Mouse (Mus musculus) urinary bladder, adult 18-20 months (tissue): ENCODE measurements around the gene BC055324.

Source experiments
- DNase-seq, 2 experiments: peaks; one replicate each; pipeline ENCODE4 v3.0.0; 2022; ENCODE audit warnings: low spot score in 2 of 2, mixed read lengths in 2 of 2

BC055324 gene

DNA sequence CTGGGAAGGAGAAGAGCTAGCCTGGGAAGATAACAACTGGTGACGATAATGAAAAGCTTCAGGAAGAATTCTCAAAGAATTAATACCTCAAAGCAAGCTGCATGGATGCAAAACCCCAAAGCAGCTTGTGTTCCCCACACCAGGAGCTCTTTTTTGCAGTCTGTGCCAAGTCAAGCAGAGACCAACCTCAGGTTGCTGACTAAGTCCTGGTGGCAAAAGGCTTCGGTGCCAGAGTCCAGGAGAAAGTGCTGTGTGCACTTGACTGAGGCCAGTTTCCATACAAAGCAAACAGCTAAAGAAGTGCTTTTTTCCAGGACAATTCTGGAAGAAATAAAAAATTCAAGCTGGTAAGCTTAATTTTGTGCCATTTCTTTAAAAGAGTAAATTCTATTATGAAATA is 41.2 kb downstream of the BC055324 start:
- no peak for DNase-seq

DNA sequence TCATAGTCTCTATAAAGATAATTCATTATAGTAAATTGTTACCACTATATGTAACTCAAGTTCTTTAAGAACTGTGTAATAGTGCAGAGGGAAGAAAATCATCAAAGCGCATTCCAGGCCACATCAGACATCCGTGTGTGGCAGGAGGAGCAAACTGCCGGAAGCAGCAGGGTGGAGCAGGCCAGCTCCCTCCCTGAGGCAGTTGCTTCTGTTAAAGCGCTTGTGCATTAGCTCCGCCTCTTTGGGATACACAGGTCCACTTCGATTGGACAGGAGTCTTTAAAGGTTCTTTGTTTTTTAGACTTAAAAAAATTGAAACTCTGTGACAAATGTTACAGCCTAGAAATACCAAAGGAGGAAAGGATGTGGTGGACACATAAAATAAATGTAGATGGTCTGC is 52.5 kb downstream of the BC055324 start:
- no peak for DNase-seq

DNA sequence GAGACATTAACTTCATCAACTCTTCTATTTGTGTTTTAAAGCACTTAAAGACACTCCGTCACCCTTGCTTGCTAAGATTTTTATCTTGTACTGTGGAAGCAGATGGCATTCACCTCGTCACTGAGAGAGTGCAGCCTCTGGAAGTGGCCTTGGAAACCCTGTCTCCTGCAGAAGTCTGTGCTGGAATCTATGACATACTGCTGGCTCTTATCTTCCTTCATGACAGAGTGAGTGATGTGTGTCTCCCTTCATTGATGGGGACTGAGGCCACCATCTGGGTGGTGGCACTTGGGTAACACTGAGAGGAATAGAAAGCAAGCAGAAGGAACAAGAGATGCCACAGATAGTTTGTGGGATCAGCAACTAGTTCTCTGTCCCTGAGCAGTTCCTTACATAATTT is 60.0 kb downstream of the BC055324 start:
- DNase-seq: no peak

DNA sequence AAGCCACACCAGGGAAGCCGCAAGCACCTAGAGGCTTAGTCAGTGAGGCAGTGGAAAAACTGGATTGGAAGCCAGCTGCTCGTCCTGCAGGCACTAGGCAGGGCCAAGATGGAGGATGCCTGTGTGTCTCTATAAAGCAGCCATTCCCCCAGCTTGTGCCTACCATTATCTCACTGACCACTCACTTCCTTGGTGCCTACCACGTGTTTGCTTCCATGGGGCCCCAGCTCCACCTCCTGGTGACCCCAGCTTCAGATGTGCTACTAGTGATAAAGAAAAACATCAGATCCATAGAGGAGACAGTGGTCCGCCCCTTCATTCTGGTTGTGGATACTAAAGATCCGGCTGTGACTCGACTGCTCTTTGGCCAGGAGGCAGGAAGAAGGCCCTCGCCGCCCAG is 62.8 kb downstream of the BC055324 start:
- DNase-seq: no peak

DNA sequence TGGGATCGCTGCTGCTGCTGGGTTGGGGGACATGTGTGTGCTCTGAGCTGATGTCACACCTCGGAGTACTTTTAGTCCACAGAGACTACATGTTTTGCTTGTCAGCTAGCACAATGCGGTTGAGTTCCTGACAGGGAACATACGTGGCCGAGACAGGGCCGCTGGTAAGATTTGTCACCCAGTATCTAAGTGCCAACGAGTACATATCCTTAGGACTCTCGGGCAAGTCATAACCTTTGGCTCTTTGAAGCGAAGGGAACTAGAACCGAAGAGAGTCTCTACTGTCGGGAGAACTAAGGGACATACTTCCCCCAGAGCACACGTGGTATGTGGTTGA is 64.2 kb downstream of the BC055324 start:
- no peak for DNase-seq

DNA sequence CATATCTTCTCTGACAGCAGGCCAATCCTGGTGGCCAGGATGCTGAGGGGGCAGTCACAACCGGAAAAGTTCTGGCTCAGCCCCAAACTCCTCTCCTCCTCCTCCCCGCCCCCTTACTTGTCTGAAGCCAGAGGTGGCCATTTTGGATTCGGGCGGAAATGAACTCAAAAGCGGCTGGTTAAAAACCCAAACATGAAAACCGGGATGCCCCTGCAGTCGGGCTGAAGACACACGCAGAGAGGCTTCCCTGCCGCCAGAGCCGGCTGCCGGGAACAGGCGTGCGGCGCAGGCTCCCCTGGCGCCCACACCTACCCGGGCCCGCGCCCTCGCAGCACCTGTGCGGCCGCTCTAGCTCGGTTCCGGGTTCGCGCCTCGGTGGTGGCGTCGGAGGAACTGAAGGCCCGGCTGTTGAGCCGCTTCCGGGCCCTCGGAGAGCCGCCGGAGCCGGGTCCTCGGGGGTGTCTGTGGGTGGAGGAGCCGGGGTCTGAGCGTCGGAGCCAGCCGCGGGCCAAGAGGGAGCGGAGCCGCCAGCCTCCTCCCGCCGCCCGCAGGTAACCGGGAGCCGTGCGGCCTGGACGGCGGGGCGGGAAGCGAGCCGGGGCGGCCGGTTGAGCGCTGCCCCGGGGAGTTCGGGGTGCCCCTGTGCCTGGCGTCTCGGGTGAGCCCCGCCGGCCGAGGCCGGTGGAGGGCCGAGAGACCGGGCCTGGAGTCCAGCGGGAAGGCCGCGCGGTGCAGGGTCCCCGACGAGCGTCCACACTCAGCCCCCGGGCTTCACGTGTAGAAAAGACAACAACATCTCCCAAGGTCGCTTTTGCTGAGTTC is 64.7 kb downstream of the BC055324 start:
- peak; percentile 75 to 85 for DNase-seq

DNA sequence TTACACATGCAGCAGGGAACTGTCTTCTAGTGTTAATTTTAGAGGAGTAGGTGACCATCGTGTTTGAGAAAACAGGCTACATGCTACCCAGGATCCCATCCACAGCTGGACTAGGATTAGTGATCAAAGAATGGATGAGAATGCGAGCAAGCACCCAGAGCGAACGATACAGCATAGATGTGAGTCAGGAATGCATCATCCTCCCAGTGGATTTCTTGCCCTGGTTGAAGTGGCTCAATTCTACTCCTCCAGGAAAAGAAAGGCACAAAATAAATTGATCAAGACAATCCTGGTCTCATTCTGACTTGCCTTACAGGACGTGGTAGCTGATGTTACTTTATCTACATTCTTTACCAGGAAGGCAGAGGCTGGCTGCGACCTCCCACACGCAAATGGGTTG is 65.8 kb downstream of the BC055324 start, which contains the start of gene Scyl3:
TSS of gene Scyl3 (plus strand) at position 255 of the 400 bp plus-strand sequence.
- DNase-seq: no peak

DNA sequence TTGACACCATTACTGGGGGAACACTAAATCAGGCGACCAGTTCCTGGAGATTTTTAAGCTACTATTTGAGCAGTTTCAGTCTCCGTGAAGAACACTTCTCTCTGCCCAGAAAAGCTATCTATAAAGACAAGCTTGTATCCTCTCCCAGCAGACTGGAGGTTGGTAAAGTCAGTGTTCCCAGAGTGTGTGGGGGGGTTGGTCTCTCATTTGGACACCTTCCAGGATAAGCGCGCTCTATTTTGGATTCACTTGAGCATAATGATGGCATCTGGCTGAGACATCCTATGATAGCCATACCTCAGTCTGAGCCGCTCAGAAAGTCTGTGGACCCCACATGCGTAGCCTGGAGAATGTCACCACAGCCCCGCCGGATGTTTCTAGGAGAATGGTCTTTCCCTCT is 70.5 kb downstream of the BC055324 start:
- DNase-seq: no peak

DNA sequence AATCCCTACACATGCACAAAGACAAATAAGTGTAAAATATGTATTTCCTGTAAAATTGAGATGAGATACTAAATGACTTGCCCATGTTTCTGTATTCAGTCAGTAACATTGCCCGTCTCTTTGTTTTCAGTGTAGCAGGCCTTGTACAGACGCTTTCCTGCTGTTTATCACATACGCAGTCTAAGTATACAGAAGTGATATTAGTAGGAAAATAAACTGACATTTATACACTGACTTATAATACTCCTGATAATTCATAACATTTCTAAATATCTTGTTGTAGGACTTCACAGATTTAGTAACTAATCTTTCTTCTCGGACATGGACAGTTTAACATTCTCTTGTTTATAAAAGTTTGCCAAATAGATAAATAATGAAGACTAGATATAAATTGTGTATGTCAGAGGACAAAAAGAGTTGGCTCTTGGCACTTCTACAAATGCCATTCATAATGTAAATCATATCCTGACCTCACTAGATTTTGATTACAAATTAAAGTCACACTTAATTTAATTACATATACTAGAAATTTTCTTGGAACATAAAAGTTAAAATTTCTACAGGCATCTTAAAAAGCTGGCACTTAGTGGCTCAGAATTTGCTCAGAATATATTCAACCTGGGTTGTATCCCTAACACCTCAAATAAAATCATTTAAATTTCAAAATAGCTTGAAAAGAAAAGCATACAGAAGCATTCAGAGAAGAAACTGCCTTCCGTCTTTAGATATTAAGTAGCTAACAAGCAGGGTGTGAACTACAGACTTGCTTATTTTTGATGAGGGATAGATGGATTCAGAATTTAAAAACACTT is 77.0 kb downstream of the BC055324 start:
- DNase-seq: no peak

DNA sequence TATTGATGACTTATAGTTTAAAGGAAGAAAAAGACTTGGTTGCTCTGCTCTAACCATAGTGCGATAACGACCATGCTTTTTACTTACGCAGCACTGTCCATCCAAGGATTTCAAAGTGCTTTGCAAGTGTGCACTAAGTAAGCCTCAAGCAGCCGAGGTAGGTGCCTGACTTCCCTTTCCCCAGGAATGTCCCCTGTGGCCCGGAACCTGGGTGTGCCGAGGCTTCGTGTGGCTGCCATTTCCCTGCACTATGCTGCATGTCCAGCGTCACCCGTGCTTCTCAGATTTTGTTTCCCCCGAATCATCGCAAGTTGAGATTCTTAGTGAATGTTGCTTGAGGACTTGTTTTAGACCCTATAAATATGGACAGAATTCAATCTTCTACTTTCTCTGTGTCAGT is 82.6 kb downstream of the BC055324 start:
- no peak for DNase-seq

DNA sequence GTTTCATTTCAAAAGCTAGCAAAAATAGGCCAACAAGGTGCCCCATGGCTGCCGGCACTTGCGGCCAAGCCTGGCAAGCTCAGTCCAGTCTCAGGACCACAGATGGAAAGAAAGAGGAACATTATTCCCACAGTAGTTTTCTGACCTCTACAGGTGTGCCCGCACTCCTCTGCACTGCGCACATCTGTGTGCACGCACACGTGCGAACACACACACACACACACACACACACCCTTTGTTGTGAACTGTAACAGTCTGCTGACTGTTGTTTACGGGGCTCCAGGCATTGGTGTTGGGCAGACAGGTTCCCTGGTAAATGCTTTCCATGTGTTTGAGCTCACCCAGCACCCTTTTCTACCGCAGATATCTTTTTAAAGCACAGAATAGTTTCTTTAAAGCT is 83.8 kb downstream of the BC055324 start:
- DNase-seq: no peak

DNA sequence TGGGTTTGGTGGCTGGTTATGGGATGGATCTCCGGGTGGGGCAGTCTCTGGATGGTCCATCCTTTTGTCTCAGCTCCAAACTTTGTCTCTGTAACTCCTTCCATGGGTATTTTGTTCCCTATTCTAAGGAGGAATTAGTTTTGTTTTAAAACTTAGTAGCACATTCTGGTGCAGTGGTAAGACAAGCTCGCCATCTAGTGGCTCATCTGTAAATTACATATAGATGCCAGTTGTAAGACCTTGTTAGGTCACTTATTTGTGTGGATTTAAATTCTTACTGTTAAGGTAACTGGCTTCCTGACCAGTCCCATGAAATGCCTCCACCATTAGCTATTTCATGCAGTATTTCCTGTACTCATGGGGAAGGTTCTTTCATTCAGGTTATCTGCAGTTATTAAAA is 84.3 kb downstream of the BC055324 start:
- no peak for DNase-seq

DNA sequence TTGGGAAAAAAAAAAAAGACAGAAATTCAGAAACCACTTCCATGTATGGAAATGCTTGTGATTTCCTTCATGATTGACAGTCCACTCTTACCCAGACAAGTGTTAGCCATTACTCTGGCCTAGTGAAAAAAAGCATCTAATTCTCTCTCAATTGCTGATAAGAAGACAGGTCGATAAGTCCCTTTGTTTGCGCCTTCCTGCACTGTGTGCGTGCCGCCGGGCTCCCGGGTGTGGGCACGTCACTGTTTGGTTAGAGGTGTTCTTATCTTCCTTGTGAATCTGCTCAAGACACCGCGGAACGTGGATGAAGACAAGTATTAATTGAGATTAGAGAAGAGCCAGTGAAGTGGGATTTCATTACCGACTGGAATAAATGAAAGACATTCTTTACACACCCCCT is 86.2 kb downstream of the BC055324 start:
- DNase-seq: no peak

DNA sequence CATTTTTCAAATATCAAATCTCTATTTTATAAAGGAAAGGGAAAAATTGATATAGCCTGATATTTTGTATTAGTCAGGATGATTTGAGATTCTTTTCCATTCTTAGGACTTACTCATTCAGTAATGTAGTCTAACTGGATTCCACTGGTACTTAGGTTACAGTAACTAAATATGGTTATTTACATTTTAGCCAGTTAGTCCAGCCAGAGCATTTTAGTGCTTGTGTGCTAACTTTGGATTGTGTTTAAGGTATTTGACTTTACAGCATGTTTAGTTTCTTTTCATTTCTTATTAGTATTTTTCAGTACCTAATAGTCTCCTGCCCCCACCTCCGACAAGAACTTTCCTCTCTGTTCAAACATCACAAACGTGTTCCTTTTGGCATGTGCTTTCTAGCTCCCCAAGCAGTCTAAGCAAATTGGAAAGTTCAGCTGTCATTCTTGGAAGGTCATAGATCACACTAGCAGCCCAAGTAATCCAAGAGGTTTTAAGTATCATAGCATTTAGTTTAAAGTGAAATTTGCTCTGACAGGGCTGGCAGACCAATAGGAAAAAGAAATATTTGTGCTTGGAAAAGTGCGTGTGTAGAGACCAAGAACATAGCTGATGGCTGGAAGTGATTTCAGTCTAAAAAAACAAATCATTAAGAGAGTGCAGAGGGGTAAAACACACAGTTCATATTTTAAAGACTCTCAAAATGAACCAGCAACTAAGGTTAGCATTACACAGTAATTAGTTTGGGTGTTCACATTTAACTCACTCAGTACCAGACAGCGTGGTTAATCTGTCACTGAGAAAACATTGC is 87.4 kb downstream of the BC055324 start:
- DNase-seq: no peak

DNA sequence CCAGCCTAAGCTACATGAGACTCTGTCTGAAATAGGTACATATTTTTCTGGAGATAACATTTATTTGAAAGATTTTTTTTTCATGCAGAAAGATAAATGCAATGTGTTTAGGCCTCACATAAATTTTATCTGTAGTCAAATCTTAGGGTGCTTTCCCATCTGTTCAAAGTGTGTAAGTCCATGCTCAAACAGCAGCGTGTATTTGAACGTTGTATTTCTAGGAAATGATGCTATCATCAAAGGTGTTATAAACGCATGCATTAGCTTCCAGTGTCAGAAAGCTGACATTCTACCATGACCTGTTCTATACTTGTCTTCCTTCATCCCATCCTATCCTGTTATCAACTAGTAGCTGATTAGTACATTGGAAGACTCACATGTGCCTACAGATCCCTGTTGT is 91.2 kb downstream of the BC055324 start:
- no peak for DNase-seq

DNA sequence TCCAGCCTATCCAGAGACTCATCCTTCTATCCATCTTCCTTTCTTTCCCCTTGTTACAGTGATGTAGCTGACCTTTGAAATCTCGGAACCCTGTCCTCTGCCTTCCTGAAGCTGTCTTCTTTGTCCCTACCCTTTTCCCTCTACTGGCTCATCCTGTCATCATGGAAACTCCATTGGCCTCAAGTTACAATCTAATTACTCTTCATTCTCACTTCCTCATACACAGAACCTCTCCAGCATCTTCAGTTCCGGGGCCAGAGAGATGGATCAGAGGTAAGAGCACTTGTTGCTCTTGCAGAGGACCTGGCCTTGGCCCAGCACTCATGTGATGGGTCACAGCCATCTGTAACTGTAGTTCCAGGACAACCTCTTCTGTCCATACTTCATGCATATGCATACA is 94.4 kb downstream of the BC055324 start:
- DNase-seq: no peak

DNA sequence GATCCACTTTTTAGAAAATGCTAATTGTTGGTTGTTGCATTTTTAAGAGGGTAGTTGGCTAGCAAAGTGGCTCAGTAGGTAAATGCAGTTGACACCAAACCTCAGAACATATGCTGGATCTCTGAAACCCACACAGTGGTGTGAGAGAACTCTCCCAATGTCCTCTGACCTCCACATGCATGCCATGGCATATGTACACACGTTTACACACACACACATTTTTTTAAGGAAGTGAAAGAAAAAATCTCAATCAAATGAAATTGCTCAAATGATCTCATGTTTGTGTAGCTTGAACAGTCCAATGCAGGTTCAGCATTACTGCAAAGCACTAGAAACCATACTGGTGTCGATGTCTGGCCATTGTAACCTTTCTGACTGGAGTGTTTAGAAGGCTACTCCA is 95.0 kb downstream of the BC055324 start:
- no peak for DNase-seq

DNA sequence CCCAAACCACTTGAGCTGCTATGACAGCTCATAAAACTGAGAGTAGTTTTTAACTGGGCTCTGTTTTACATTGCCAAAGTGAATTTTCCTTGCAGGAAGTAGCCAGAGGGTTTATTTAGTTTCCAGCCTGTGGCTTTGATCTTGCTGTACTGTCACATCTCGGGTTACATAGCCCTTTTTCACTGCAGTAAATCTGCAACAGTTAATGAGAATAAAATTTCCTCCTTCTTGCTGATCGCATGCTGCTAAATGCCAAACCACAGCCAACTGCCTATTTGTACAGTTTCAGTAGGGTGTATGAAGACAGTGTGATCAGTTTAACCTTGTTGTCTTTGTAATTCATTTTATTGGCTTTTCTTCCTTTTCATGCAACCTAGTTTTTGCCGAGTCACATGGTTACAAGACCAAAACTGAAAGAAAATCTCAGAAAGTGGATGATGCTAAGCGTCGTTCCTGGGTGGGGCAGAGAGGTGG is 96.3 kb downstream of the BC055324 start:
- no peak for DNase-seq
